Mouse (Mus musculus) liver, postnatal 0 days (tissue): ENCODE data around the gene Drg1.

Experiments used
- CTCF ChIP-seq: sonication (generic); IDR thresholded peaks from 2 replicates; pipeline ENCODE4 v1.5.1; 2016; ENCODE audit warnings: antibody characterized with exemption, low read depth
- EP300 ChIP-seq: IDR thresholded peaks from 2 replicates; pipeline ENCODE4 v1.6.1; 2016; ENCODE audit warnings: antibody characterized with exemption, low read depth, mild to moderate bottlenecking

- no peak for TF ChIP-seq CTCF
- TF ChIP-seq EP300, result no peak
These were observed 26.6 kb upstream of the Drg1 start for GRCm38 (mm10) chr11:3292711-3293249.
